Mouse (Mus musculus) testis, postnatal 10 days (tissue): ENCODE measurements at regions not wholly inside any gene's neighbourhood (a gene's known extent, or its start where the extent isn't known, plus 50 kb on each side); places are given as distances from the start of the nearest gene placed in this dataset.

Experiments
- DNase-seq: peaks from one replicate; pipeline ENCODE4 v3.0.0; 2021; ENCODE audit warnings: low spot score

DNA sequence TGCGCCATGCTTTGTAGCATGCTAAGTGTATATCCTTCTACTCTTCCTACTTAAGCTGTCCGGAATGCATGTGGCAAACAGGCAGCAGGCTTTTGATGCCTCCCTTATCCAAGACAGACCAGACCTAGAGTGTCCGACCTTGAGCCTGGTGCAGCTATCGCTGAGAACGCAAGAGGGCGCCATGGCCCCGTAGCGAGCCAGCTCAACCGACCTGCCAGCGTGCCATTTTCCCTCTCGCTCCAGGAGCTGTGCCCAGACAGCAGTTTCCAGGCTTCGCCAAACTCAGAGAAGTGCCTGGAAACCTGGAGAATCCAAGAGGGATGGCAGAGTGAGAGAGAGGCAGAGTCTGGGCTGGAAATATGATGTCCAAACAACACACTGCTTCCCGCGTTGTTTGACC is 155.8 kb upstream of the Gm12830 start:
- DNase-seq, result peak; percentile 89

DNA sequence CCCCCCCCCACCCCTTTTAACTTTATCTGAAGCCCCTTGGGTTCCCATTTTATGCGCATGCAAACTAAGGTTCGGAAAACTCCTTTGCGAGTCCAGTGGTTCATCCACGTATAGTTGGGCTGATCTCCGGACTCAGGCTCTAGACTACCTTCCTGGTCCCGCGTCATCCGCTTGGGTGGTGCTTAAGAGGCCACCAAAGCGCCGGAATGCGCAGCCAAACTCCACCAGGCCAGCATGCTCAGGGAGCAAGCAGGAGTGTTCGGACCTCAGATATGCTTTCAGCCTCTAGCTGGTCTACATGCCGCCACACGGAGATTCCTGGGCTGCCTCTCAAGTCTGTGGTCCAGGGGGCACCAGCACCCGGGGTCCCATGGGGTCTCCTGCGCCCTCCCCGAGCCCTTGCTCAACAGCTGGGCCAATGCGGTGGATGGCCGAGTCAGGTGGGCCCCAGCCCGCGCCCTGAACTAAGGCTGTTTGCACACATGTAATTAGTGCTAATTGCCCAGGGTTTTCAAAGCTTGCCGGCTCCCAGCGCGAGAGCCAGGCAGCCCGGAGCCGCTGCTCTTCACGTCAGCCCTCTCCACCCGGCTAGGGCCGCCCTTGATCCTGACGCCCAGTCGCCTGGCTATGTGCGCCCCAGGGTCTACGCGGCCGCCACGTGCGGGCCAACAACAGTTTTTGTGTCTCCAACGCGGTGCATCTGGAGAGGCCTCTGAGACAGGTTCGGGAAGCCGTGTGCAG is 155.1 kb upstream of the Gm12830 start:
- peak; percentile 46 for DNase-seq

DNA sequence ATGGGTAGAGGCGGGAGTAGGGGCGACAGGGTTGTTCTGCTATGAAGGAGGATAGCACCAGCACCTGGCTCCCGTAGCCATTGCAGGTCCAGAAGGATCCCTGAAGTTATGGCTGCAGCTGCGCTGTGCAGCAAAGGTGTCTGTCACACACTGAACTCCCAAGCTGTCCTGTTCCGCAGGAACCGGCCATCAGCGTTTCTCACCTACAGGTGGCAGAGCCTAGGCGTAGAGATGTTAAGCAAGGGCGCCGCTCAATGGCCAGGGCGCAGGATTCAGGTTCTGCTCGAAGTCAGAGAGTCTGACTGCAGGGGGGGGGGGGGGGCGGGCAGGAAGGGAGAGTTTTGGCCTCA is 154.6 kb upstream of the Gm12830 start:
- DNase-seq, result no peak

DNA sequence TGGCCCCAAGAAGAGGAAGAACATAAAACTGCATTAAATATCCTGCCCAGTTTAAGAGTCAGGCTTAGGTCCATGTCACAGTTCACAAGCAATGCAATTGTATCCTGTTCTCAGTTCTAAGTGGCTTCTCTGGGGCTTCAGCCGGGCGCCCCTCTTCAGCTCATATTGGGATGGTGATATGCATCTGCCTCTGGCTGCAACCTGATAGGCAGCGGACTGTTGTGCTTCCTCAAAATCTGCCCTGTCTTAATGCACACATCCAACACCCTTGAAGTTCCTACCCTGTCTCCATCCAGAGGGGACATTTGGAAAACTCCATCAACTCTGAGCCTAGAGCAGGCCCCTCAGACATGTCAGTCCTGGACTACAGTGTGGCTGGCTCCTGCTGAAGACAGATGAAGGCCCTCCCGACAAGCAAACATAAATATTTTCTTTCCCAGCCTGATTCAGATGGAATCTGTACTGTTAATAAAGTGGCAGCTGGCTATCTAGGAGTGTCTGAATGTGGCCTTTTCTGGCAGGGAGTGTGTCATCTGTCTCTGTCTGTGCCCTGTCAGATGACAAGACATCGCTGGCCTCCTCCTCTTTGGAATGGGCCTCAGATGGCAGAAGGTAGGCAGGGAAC is 149.3 kb upstream of the Gm12830 start:
- DNase-seq, result no peak

DNA sequence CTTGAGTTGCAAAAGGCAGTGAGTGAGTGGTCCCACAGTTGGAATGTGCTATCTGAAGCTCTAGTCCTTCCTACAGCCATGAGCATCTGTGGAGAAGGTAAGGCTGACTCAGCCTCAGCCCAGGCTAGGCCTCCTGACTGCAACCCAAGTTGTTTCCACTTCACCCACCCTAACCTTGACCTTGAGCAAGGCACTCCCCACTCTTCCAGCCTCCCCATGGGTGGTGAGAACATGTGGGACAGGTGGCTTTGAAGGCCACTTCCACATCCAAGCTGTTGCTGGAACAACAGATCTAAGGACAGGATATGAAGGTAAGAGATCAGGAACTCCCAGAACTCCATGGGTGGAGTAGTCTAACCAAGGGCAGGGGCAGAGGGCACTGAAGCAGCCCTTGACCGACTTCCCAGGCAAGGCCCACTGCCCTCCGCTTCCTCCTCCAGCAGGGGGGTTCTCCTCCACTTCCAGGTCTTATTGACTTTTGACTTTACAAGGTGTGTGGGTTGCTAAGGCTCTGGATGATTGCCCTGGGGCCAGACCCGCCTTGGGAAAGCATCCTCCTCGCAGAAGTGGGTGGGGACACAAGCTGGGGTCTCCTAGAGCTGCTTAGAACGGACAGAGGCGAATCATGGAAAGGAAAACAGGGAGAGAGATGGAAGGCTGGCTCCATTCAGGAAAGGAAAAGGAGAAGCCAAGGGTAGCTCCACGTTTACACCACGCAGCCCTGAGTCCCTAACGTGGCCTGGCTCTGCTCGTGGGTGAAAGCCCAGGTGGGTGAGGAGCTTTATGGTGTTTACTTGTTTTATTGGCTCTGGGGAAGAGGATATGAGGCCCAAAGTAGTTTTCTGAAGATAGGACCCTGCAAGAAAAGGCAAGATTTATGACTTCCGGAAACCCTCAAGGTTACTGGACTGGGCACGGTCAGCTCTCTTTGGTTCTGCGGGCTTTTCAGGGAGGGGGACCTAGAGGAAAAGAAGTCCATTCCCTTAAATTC is 144.3 kb upstream of the Gm12830 start:
- DNase-seq, result no peak

DNA sequence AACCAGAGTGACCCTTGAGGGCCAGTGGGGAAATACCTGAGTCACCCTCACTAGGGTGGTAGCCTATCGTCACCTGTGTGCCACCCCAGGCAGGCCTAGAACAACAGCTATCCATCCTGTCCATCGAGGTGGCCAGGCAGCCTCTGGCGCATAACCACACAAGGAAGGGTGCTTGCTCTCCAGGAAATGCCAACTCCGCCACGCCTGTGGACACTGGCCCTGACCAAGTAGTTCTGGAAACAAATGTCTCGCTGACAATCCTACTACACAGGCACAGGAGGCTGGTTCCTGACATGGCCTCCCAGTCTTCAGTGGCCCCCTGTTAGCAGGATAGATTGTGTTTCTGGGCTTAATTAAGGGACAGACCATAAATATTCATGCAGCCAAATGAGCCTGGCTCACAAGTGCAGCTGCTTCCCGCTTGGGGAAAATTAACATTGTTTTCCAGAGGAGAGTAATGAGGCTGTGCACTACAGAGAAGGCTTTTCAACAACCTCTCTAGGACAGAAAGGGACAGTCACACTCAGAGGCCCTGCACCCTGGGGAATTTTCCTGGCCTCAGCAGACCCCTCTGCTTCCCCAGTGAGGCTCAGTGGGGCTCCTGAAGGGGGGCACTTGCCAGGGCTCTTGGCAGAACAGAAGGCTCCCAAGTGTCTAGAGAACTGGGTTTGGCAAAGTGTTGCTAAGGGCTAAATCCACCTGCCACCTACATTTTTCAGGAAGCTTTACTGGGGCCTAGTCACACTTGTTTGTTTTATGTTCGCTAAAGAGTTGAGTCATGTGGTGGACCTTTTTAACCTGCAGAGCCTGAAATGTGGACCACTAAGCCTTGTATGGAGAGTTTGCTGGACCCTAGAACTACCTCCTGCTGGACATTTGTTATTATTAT is 143.2 kb upstream of the Gm12830 start:
- no peak for DNase-seq

DNA sequence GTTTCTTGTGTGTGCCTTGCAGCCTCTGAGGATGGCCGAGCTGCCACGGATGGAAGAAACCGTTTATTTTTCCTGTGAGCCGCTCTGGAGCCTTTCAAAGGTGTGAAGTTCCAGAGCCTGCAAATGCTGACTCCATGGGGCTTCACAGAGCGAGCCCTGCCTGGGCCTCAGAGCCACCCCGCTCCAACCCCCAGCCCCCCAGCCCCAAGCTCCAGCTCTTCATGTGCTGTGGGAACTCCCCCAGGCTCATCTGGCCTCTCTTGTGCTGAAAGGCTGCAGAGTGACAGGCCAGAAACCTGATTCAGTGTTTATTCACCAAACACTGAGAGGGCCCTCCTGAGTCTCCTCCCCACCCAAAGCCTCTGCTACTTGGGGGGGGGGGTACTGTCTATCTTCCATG is 141.2 kb upstream of the Gm12830 start:
- DNase-seq, result no peak

DNA sequence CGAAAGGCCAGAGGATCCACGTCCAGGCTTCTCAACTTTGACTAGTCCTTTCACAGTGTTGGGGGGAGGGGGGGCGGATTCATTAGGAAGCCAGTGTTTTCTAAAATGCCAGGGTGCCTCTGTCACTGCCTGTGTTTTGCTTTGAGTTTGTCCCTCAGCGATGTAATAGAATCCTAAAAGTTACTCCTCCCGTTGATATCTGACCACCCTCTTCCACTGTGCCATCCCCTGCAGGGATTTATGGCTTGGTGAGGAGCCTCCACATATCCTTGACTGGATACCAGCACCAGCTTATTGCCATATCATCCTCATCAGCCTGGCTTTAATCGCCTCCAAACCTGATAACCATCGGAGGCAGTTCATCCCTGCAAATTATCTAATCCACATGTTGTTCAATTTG is 138.6 kb upstream of the Gm12830 start:
- no peak for DNase-seq

DNA sequence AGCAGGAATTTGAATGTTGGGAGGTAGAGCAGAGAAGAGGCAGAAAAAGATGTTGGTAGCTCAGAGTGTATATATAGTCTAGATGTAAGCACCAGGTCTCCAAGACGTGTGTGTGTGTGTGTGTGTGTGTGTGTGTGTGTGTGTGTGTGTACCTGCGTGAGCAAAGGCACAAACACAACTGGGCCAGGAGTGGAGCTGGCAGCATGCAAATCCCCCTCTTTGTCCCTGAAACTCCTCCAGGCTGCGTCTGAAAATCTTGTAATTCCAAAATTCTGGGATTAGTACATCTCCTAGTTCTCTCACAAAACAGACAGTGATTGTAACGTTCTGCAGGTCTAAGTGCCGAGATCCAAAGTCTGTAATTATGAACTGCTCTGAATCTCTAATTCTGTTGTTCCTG is 137.8 kb upstream of the Gm12830 start:
- no peak for DNase-seq

DNA sequence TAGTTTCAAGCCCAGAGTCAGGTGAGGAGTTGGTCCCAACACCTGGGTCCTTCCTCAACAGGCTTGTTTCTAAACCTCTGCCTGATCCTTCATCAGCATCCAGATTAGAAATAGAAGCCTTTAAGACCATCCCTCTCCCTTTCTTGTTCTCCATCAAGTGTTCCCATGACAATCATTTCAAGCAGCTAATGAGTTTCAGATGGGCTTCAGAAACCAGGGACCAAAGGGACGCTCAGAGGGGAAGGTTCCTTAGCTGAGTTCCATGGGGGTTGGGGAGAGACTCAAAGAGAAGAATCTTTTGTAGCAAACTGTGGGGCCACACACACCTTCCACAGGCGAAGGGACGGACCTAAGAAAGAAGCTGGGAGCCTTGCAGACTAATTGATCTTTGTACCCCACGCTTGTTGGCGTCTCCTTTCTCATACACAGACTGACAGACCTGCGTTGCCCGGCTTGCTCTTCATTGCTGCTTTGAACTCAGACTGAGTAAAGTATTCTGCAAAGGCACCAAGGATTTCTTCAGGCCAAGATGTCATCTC is 136.6 kb upstream of the Gm12830 start:
- no peak for DNase-seq

DNA sequence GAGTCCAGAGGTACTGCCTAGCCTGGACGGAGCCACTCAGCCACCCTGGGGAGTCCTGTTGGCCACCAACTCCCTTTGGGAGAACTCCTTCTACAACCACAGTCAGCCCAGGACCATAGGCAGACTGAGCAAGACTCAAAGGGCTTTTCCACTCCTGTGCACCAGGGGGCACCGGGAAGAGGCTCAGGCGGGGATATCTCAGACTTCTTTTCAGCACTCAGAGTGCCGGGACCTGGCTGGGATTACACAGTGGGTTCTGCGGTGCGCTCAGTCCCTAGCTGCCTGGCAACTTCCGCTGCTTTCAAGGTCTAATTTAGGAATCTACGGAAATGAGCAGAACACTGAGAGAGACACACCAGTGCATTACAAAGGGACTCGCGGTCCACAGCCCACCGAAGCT is 136.1 kb upstream of the Gm12830 start:
- peak; percentile 73 for DNase-seq

DNA sequence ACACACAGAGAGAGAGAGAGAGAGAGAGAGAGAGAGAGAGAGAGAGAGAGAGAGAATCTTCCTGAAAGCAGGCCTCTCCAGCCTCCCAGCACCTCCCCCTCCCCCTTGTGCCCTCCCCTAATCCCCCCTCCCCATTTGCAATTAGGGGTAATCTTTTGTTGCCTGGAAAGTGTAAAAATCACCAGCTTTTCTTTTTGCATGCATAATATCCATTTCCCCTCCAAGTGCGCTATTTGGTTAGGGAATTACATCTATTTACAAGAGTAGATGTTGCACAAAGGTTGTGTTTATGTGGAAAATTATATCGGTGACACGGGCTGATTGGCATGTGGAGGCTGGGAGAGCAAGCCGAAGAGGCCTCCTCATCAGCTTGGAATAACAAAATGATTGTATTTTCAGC is 135.4 kb upstream of the Gm12830 start:
- no peak for DNase-seq

DNA sequence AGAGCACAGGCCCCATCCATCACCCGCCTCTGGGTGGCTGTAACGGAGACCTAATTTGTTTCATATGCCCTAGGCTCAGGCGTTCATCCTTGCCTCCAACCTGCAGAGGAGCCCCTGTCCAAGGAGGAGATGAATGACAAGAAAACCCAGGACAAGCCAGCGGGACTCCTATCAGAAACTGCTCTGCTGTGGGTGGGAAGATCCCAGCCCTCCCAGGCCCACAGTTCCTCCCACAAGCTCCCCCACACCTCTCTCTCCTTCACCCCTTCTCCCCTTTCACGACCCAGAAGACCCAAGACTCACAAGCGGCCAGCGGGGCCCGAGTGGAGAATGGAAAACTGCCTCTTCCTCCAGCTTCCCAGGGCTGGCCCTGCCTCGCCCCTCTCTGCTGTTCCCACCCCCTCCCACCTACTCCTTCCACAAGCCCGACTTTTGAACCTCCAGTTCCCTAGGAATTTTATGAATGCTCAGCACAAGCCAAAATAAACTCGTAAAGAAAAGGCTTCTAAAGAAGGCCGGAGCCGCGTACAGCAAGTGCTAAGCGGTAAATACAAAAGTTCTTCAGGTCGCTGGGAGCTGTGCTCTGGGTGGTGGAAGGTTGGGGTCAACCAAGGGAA is 133.1 kb upstream of the Gm12830 start:
- peak; percentile 46 for DNase-seq

DNA sequence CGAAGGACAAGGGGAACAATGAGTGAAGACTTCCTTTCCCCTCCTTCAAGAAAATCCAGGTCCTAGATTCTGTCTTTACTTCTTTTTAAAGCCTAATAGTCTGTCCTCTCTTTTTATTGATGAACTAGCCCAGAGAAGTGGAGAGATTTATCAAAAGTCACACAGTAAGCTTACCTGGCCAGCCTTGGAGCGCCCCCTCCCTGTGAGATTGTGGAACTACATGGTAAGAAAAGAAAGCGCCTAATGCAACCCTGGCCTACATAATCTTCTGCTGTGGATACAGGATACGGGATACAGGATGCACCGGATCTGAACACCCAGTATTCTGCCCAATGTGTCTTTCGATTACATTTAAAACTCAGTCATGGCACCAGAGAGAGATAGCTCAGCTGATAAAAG is 132.6 kb upstream of the Gm12830 start:
- peak; percentile 50 for DNase-seq

DNA sequence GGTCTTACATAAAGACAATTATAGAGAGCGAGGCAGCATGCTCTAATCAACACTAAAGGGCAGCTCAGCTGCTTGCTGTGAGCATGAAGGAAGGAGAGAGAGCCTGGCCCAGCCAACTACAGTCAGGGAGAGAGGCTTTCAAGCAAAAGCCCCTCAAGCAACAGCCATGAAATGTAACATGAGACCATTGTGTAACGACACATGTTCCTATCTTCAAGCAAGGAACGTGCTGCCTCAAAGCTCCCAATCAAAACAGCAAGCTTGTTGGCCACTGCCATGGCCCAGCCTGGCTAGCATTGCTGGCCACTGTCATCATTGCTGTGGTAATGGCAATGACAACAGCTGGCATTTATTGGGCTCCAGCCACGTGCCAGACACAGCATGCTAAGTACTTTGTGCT is 115.9 kb upstream of the Gm12830 start:
- DNase-seq, result no peak

DNA sequence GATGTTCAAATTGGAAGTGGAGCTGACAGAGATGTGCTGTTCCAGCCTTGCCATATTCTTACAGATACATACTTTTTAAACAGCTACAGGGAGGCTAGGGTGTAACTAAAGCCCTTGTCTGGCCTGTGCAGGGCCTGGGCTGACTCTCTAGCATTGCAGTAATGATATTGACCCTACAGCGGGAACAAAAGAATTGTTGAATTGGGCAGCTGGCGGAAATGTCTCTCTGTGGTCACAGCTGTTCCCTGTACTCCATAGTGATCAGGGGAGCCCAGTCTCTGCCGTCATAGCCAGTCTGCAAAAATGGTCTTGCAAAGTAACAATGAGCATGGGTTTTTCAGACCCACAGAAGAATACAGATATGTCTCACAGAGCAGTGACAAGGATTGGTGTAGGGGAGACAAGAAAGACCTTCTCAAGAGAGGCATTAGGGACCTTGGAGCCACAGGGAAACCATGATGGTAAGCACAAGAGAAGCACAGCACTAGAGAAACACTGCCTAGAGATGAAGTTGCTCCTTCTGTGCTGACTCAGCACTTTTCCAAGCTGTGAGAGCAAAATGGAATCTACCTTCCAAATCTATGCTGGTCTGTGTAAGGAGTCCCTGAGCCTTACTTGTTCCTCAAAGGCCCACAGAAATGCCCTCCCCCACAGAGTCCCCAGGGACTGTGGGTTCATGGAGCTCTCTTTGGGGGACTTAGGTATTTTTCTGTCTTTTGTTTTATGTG is 111.2 kb upstream of the Gm12830 start:
- DNase-seq, result no peak

DNA sequence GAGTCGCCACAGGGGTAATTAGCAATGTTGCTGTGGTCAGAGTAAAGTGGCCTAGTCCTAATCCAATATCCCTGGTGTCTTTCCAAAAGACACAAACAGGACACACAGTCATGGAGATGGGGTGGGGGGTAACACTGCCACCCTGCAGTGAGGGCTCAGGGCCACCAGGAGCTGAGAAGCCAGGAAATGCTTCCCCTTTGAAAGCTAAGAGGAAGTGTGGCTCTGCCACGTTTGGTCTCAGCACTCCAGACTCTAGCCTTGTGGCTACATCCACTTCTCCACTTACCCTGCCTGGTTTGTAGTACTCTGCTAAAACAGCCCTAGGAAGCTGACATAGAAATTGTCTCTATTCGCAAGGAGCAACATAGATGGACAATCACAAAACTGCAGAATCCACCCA is 110.4 kb upstream of the Gm12830 start:
- no peak for DNase-seq

DNA sequence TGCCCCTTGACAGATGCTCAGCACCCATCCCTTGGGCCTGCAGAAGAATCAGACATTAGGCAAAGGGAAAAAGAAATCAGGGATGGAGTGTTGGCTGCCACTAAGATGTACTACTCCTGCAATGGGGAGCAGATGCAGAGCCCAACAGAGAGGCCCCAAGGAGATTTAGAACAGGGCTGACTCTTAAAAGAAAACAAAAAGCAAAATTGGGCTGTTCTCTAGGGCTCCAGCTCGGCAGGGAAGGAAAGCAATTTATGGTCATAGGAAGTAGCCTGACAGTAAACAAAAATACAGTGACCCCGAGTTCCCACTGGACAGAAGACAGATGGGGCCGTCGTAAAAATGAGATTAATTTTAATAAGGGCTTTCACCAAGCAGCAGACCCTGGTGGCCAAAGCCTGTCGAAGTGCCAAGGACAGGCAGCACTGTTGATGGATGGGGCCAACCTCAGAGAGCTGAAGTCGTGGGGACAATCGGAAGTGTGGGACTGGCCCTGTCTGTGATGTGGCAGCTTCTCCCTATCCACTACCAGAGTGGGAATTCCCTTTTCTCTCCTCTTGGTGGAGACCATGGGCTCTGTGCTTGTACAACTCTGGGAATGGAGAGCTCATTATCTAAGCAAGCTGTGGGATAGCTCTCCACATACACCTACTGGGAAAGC is 109.4 kb upstream of the Gm12830 start:
- no peak for DNase-seq

DNA sequence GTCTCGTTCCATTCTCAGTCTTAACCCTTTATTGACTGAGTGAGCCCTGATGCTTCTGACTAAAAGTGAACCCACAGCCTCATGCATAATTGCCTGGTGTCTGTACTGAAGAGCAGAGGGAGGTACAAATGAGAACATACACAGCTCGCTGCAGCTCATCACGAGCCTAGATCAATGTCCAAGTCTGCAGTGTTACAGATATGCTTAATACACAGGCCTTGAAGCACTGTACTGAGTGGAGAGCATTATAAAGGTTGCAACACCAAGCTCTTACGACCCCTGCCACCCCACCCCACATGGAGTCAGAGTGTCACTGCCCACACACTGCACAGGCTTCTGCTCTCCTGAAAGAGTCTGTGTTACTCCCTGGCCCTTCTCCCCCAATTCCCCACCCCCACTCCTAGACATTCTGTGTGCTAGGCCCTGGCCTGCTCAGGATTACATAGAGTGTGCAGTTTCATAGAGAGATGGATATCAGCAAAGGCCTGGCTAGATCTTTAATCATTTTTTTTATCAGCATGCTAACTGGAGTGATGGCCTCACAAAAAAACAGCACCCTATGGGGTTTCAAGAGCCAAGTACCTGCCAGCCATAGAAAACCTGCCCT is 108.5 kb upstream of the Gm12830 start:
- no peak for DNase-seq

DNA sequence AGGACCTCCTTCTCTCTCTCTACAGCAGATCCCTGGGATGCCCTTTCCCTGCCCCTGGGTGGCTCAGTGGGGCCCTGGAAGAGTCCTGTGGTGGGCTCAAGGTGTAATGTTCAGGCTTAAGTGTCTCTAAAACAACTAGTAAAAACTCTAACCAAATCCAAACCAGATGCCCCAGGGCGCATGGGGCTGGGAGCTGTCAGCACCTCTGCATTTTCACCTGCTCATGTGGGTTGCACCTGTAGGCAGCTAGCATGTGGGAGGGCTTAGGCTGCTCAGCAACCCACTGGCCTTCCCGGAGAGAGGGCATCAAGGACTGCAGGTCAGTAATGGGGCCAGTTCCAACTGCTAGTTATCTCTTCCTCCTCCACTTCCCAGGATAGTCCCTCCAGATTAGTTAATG is 104.8 kb upstream of the Gm12830 start:
- DNase-seq, result no peak
